Mouse (Mus musculus) stomach, postnatal 0 days (tissue): ENCODE data around the gene Fam129a. TPM values are rescaled to one million over a fixed set of nuclear protein-coding genes. Genes with fewer than 3 reads are reported as not detected.

ENCODE experiments used
- ATAC-seq: fragments of 200-750 bp; cut with Nextera tagmentation; 2 replicates; pipeline ENCODE4 v1.8.0; 2017; ENCODE audit not compliant: low FRiP score, low TSS enrichment
- DNase-seq: peaks from one replicate; pipeline ENCODE4 v3.0.0-alpha.2; 2016; ENCODE audit warnings: low spot score
- H3K27ac ChIP-seq: fragments of 300-500 bp; sonication (generic); replicated peaks from 2 replicates; pipeline ENCODE4 v1.5.1; 2014; ENCODE audit warnings: mild to moderate bottlenecking, control low read depth
- H3K27me3 ChIP-seq: fragments of 300-500 bp; sonication (generic); 2 replicates; pipeline ENCODE4 v1.6.1; 2014; ENCODE audit warnings: low read length; ENCODE audit not compliant: control insufficient read depth, insufficient read depth
- H3K36me3 ChIP-seq: fragments of 300-500 bp; sonication (generic); 2 replicates; pipeline ENCODE4 v1.6.1; 2014; ENCODE audit warnings: low read length, mixed read lengths; ENCODE audit not compliant: control insufficient read depth, insufficient read depth
- H3K4me1 ChIP-seq: fragments of 300-500 bp; sonication (generic); replicated peaks from 2 replicates; pipeline ENCODE4 v1.6.1; 2014; ENCODE audit warnings: antibody characterized with exemption; ENCODE audit not compliant: control insufficient read depth, insufficient read depth
- H3K4me2 ChIP-seq: fragments of 300-500 bp; sonication (generic); replicated peaks from 2 replicates; pipeline ENCODE4 v1.6.1; 2014; ENCODE audit warnings: low read depth, mild to moderate bottlenecking, control low read depth, moderate library complexity
- H3K4me3 ChIP-seq: fragments of 300-500 bp; sonication (generic); 2 replicates; pipeline ENCODE4 v1.5.1; 2014; ENCODE audit warnings: low read depth, low read length, control low read depth
- H3K9ac ChIP-seq: fragments of 300-500 bp; sonication (generic); 2 replicates; pipeline ENCODE4 v1.6.1; 2014; ENCODE audit warnings: mild to moderate bottlenecking, low read length, control low read depth, mixed read lengths
- H3K9me3 ChIP-seq: fragments of 300-500 bp; sonication (generic); 2 replicates; pipeline ENCODE4 v1.6.1; 2016; ENCODE audit warnings: low read length; ENCODE audit not compliant: control insufficient read depth
- CTCF ChIP-seq: IDR thresholded peaks from 2 replicates; pipeline ENCODE4 v1.5.1; 2016; ENCODE audit warnings: antibody characterized with exemption, low read depth, mild to moderate bottlenecking, moderate library complexity
- EP300 ChIP-seq: optimal IDR thresholded peaks from 2 replicates; pipeline ENCODE3; 2016; ENCODE audit warnings: antibody characterized with exemption
- WGBS: fragments of 180-500 bp; shearing (Covaris S2); extraction: QIAGEN DNeasy Blood & Tissue Kit; methylation state at CpG from one replicate; pipeline ENCODE4 v1.1.7; 2014; 5-methylcytosine and 5-hydroxymethylcytosine counted together
- polyA plus RNA-seq: library from polyadenylated mRNA; unstranded; fragments of >200 nt; fragmentation: Nextera tagmentation; extraction: Ambion mirVana; gene quantifications from 2 replicates; pipeline ENCODE4 v1.2.1, GENCODE M21; 2015

Gene Fam129a
- polyA plus RNA-seq, 1 experiment from 2014 or later, result 23.5 TPM

DNA sequence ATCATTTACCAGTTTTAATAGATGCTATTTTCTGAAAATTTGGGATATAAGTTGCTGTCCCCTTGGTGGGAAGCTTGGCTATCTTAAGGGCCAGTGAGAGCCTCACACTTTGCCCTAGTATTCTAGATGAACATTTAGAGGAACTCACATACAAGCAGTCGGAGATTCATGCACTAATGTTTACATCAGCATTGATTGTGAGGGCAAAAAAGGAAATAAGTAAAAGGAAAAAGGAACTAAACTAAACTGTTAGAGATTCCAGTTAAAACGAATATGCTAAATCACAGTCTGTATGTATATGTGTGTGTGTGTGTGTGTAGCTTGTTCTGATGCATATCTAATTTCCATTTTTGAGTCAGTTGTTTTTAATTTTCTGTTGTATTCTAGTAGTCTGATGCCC lies 54.7 kb downstream of the Fam129a start:
- Histone ChIP-seq H3K36me3 (no peaks in the 10 kb centered on the region), H3K9ac (no peak overlapping the region), H3K9me3 (no peaks in the 10 kb centered on the region), H3K27ac (no peak overlapping the region), H3K4me2 (no peak overlapping the region), H3K4me1 (no peaks in the 10 kb centered on the region), H3K27me3 (no peaks in the 10 kb centered on the region), H3K4me3 (no peak overlapping the region)
- ATAC-seq, result no peak
- no peak for TF ChIP-seq CTCF
- no peak for DNase-seq
- 53% methylated on average over 2 of the region's 2 CpGs for WGBS

DNA sequence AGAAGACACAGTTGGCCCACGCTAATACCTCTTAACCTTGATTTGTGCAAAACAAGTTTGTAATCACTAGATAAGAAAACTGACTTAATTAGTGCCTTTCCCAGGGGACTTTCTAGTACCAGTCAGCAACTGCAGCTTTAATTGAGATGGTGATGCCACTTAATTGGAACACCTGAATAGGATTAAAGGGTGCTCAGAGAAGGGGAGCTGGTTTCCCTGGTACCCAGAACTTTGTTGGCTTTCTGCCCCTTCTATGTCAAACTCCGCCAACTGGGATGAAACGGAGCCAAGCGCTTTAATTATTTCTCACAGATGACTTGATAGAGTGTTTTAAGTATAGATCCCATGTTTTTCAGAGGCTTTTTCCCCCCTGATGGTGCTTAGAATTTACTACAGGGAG lies 55.6 kb downstream of the Fam129a start:
- H3K27me3 ChIP-seq, result no peaks in the 10 kb centered on the region
- no peaks in the 10 kb centered on the region for H3K9me3 ChIP-seq
- ATAC-seq (no peak), DNase-seq (no peak)
- H3K4me1 ChIP-seq, result 0 out of 2 replicates have a peak, but pooled peaks cover under 1% of the 10 kb centered on the region
- H3K4me2 ChIP-seq, result no peak overlapping the region
- WGBS, result 79% methylated on average over 4 of the region's 4 CpGs
- no peak overlapping the region for H3K4me3 ChIP-seq
- no peak overlapping the region for H3K9ac ChIP-seq
- H3K27ac ChIP-seq, result no peak overlapping the region
- no peaks in the 10 kb centered on the region for H3K36me3 ChIP-seq
- no peak for TF ChIP-seq EP300
- TF ChIP-seq CTCF, result no peak

DNA sequence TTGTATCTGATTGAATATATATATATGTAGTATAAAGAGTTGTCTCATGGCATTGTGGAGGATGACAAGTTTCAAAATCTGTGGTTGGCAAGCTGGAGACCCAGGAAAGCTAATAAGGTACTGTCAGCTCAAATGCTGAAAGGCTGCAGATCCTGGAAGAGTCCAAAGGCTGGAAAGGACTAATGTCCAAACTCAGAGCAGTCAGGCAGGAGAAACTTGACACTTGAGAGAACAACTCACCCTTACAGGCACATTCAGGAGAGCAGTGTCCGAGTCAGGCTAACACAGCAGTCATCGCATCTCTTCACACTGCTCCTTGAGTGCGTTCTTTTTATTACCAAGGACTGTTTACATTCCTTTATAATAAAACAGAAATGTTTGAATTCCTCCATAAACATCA lies 56.2 kb downstream of the Fam129a start:
- Histone ChIP-seq H3K4me1 (0 out of 2 replicates have a peak, but pooled peaks cover 5% of the 10 kb centered on the region), H3K27ac (no peak overlapping the region), H3K9ac (no peak overlapping the region), H3K9me3 (no peaks in the 10 kb centered on the region), H3K4me2 (no peak overlapping the region), H3K27me3 (no peaks in the 10 kb centered on the region), H3K36me3 (no peaks in the 10 kb centered on the region), H3K4me3 (no peak overlapping the region)
- WGBS, result 44% methylated on average over 3 of the region's 3 CpGs
- DNase-seq, result no peak
- no peak for TF ChIP-seq CTCF
- no peak for TF ChIP-seq EP300
- no peak for ATAC-seq

DNA sequence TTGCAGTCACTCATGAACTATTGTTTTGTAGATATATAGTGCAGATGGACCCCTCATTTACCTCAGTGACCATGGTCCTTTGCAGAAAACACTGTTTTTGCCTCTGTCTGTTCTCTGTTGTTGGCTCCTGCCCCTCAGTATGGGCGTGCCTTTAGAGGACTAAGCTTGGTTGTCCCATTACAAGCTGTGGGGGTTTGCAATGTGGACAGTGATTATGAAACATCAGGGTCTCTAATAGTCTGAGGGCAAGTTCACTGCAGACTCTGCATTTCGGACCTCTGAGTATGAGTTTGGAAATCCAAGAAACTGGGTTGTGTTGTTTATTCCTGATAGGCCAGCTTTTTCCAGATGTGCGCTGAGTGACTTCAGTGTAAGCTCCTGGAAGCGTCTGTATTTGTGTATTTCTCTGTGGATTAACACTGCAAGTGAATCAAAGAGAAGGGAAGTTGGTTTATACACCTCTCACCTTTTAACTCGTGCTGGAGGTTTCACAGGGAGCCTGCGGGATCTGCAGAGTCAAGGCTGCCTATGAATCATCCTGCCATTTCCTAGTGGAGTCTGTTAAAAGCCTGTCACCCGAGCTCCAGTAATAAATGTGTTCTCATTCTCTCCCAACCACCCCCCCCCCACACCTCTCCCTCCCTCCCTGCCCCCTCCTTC lies 58.7 kb downstream of the Fam129a start:
- peak; percentile 43; the same call in 1 of the 2 replicates for ATAC-seq
- Histone ChIP-seq H3K9ac (no peak overlapping the region), H3K4me2 (no peak overlapping the region), H3K4me3 (no peak overlapping the region), H3K27me3 (no peaks in the 10 kb centered on the region), H3K4me1 (0 out of 2 replicates have a peak, but pooled peaks cover 5% of the 10 kb centered on the region), H3K27ac (no peak overlapping the region), H3K9me3 (no peaks in the 10 kb centered on the region), H3K36me3 (no peaks in the 10 kb centered on the region)
- DNase-seq, result peak; percentile 17
- TF ChIP-seq CTCF, result no peak
- TF ChIP-seq EP300, result no peak
- WGBS, result 20% methylated on average over 7 of the region's 7 CpGs

DNA sequence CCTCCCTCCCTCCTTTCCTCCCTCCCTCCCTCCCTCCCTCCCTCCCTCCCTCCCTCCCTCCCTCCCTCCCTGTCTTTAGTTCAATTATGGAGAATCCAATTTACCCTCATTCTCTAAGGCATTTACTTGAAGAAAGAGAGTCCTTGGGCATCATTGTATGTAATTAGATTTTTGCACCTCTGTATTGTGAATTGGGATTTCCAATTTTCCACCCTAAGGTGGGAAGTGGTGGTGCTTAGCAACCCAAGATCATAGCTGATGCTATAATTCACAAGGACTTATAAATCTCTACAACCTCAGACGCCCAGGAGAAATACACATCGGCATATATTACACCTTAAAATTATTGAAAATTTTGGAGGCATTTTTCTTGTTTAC lies 59.3 kb downstream of the Fam129a start:
- TF ChIP-seq CTCF, result no peak
- no peak for TF ChIP-seq EP300
- H3K27ac ChIP-seq, result no peak overlapping the region
- no peaks in the 10 kb centered on the region for H3K36me3 ChIP-seq
- no peak overlapping the region for H3K4me3 ChIP-seq
- H3K27me3 ChIP-seq, result no peaks in the 10 kb centered on the region
- no peaks in the 10 kb centered on the region for H3K9me3 ChIP-seq
- no peak for ATAC-seq
- 0 out of 2 replicates have a peak, but pooled peaks cover 5% of the 10 kb centered on the region for H3K4me1 ChIP-seq
- no peak overlapping the region for H3K4me2 ChIP-seq
- WGBS, result 70% methylated on average over 2 of the region's 2 CpGs
- no peak for DNase-seq
- H3K9ac ChIP-seq, result no peak overlapping the region

DNA sequence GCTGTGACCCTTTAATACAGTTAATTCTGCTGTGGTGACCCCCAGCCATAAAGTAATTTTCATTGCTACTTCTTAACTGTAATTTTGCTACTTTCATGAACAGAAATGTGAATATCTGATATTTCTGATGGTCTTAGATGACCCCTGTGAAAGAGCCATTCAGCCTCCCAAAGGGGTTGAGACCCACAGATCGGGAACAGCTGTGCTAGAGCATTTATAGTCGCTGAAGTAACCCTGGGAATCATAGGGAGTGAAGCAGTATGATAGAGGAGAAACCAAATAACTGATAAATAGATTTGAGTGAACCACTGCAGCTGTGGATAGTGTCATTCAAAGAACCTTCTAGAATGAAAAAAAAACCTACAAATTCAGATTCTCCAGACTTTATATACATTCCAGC lies 60.1 kb downstream of the Fam129a start:
- no peak for DNase-seq

More for the DNA sequence above, 60.1 kb downstream of the Fam129a start:
- no peak for ATAC-seq
- no peak overlapping the region for H3K4me2 ChIP-seq
- H3K4me1 ChIP-seq, result 0 out of 2 replicates have a peak, but pooled peaks cover 5% of the 10 kb centered on the region
- H3K4me3 ChIP-seq, result no peak overlapping the region
- H3K9me3 ChIP-seq, result no peaks in the 10 kb centered on the region
- no peak for TF ChIP-seq EP300
- TF ChIP-seq CTCF, result no peak
- H3K36me3 ChIP-seq, result no peaks in the 10 kb centered on the region
- H3K9ac ChIP-seq, result no peak overlapping the region
- 21% methylated on average over 2 of the region's 2 CpGs for WGBS
- H3K27ac ChIP-seq, result no peak overlapping the region
- no peaks in the 10 kb centered on the region for H3K27me3 ChIP-seq
